Mouse (Mus musculus): ENCODE data around the gene Nuak2.

Nuak2 gene

DNA sequence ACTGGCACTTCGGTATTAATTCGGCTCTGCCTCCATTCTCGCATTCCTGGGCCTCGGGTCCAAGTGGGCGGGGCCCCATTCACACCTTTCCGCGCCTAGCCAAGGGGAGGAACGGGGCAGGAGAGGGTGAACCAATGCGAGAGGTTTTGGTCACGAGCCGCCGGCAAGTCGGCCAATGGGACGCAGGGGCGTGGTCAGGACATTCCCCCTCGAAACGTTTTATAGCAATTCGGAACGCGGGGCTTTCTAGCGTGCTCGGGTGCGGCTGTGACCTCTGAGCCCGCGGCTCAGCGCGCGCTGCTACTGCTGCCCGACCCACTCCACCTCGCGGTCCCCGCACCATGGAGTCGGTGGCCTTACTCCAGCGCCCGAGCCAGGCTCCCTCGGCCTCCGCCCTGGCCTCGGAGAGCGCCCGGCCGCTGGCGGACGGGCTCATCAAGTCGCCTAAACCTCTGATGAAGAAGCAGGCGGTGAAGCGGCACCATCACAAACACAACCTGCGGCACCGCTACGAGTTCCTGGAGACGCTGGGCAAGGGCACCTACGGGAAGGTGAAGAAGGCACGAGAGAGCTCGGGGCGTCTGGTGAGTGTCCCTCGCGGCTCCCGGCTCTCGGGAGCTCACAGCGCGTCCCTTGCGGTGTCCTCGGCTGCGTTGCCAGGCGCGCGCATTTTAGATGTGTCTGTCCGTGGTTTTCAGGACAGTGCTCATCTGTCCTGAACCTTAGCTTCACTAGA lies at the start of gene Nuak2:
Gene Nuak2 (plus strand): TSS at position 238 of the 736 bp plus-strand sequence.
- in situ Hi-C loops (cut with MboI, MseI), result no loop called here

DNA sequence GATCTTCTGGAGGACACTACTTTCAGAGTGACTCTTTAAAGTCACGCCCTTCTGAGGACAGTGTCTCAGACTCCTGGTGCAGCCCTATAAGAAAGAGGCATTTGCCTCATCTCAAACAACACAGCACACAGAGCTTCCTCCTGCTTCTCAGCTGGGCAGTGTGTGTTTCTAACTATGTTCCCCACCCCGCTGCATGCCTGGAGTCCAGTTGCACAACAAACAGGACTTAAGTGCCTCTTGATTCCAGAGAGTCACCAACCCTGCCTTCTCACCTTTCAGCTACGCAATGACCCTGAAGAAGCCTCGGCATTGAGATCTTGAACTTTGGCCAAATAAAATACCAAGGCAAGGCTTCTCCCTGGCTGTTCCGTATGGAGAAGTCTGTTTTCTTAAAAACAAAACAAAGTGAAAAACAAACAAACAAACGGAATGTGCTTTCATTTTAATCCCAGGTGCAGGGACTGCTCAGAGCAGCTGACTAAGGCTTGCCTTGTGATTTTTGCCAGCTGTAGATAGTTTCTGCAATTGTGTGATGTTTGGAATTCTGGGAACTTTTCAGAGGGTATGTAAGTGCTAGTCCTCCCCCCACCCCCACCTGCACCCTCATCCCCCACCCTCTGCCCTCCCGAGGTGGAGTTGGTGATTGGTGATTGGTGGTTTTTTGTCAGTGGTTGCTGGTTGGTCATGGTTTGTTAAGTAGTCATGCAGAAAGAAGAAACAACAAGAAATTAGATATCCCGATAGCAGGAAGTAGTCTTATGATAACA lies 49.0 kb upstream of the Nuak2 start:
- in situ Hi-C loops (cut with MboI, MseI), result no loop called here

DNA sequence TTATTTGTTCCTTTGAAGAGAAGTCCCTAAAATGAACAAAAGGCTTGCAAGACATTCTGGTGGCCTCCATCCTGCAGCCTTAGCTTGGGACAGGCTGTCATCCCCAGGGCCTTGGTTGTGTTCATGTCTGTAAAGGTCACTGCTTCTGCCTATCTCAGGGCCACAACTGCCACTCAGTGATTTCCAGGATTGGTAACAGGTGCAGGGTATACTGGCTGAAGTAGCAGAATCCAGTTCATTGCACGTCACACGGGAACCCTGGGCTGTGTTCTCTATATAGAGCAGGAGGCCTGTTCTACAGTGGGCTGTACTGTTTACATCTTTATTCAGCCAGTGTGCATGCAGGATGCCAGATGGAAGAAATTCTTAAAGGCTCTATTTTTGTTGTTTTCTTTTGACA lies 48.0 kb upstream of the Nuak2 start:
- in situ Hi-C loops (cut with MboI, MseI), result no loop called here

DNA sequence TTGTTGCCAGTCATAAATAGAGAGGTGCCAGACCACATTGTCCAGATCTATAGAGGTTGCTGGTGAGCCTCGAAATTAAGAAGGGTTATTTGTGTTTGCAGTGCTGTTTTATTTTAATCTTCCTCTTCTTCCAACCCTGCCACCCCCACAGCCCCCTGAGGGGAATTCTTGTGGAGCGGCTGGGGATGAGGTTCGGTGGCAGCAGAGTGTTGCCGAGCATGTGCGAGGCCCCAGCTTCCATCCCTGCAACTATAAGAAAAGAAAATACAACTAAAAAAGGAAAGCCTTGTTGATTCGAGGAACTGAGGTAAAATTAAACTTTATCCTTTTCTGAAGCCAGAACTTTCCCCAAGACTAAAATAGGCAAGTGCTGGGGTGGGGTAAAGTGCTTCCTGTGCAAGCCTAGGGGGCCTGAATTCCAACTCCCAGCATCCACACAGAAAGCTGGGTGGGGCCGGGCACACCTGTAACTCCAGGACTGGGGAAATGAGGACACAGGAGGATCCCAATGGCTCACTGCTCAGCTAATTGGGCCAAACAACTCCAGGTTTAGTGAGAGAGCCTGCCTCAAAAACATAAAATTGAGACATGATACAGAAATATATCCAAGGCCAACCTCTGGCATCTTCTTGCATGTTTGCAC lies 47.4 kb upstream of the Nuak2 start:
- in situ Hi-C loops (cut with MboI, MseI), result no loop called here

DNA sequence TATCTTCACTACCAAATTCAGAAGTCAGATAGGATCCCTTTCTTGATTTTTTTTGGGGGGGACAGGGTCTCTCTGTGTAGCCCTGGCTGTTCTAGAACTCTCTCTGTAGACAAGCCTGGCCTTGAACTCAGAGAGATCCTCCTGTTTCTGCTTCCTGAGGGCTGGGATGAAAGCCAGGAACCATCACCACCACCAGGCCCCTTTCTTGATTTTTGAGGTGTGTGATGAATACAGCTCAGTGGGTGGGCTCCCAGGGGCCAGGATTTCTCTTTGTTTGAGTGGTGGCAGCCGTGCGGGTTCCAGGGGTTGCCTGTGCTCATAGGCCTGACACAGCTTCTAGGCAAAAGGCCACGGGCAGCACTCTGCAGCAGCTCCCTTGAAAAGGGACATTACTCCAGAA lies 44.7 kb upstream of the Nuak2 start:
- in situ Hi-C loops (cut with MboI, MseI), result no loop called here

DNA sequence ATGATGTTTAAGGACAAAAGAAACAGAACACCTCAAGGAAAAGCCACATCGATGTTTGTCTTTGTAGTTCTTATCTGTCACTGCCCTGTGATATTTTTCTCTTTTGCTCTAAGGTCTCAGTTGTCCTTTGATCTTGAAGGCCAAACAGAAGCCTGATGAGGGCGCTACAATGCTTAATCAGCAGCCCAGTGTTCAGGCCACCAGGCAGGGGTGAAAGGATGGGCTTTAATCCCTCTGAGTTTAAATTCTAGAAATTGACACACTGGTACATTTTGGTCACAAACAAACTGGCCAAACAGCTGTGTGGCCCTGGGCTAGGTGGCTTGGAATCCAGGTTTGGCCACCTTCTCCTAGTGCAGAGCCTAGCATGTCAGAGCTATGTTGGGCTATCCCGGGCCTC lies 39.2 kb upstream of the Nuak2 start:
- in situ Hi-C loops (cut with MboI, MseI), result loop anchor here (25.0 kb wide), 1 partner anchor 1339 kb away; the partner anchor contains the start of gene Il19

DNA sequence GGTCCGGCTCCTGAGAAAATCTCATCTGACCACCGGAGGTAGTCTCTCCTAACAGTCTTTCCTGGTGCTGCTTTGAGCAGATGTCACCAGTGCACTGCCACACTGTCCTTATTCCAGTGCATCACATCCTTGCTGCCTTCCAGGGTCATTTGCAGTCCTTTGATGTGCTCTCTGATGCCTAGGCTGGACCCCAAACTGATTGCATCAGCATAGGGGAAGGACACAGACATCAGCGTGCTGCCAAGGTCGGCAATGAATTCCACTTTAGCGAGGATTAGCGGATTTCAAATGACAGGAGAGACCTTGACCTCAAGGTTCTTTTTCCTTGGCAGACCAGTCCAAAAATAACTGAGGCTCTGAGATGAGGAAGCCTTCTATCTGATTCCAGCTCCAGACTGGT lies 38.8 kb upstream of the Nuak2 start:
- in situ Hi-C loops (cut with MboI, MseI), result loop anchor here (25.0 kb wide), 1 partner anchor 1340 kb away; the partner anchor contains the start of gene Il19

DNA sequence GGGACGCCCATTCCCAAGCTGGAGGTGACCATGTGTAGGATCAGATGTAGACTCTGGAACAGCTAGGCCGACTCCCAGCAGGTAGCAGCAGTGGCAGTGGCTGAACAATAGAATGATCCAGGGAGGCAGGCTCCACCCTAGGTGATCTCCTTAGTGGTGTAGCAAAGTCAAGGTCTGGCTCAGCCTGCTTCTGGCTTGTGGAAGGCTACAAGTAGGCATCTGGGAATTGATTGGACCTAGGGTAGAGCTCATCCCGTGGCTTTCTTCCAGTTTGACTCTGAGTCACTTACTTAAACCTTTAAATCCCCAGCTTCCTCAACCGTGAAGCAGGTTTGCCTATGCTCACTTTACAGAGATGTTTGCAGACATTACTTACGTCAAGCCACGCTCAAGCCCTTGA lies 35.3 kb upstream of the Nuak2 start:
- in situ Hi-C loops (cut with MboI, MseI), result loop anchor here (25.0 kb wide), 1 partner anchor 1343 kb away; the partner anchor contains the start of gene Il19

DNA sequence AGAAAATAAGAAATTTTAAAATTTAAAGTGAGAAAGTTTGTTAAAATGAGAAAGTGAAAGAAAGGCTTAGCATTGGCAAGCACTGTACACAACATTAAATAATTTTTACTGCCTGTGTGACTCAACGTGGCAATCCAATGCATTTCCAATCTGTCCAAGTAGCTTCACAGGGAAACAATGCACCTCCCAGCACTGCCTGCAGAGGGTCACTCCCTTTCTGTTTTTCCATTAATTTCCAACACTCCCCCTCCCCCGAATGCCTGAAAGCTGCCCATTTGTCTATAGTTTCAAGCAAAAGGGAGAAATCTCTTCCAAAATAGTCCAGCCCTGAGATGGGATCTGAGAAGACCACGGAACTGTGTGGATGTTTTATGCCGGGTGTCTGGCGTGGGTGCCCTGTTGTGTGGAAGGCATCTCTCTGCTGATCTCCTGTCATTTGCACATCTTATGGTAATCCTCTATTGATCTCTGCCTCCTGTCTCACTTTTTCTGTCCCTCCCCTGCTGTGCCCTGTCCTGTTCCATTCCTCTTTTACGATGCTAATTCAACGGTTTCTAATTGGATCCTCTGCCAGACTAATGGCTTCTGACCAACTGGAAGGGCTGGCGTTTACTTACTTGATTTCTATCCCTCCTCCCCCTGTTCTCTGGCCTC lies 34.3 kb upstream of the Nuak2 start:
- in situ Hi-C loops (cut with MboI, MseI), result loop anchor here (25.0 kb wide), 1 partner anchor 1344 kb away; the partner anchor contains the start of gene Il19

DNA sequence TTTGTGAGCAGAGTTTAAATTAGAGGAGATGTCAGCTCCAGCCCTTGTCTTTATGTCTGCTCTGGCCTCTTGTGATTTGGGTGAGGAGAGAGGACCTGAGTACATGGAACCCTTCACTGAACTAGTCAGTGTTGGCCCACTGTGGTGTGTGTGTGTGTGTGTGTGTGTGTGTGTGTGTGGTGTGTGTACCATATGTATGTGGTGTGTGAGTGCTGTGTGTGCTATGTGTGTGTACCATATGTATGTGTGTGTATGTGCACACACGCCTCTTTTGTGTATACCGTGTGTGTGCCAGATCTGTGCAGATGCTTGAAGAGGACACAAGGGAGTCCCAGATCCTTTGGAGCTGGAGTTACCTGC lies 33.8 kb upstream of the Nuak2 start:
- in situ Hi-C loops (cut with MboI, MseI), result loop anchor here (25.0 kb wide), 1 partner anchor 1345 kb away; the partner anchor contains the start of gene Il19

DNA sequence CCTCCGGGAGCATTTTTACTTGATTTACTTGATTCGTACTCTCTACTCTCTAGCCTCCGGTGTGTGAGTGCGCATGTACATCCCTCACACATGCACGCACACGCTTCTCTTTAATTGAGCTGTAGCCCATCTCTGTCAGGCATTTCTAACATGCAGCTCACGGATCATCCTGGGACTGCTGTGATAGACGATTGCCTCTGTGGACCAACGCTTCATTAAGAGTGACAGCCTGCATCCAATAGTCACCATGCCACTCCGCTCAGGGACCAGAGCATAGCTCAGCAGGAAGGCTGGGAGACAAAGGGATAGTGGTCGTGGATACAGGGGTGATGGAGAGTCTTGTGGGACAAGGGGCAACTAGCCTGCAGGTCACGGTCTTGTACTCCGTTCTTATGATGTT lies 32.9 kb upstream of the Nuak2 start:
- in situ Hi-C loops (cut with MboI, MseI), result loop anchor here (25.0 kb wide), 1 partner anchor 1346 kb away; the partner anchor contains the start of gene Il19

DNA sequence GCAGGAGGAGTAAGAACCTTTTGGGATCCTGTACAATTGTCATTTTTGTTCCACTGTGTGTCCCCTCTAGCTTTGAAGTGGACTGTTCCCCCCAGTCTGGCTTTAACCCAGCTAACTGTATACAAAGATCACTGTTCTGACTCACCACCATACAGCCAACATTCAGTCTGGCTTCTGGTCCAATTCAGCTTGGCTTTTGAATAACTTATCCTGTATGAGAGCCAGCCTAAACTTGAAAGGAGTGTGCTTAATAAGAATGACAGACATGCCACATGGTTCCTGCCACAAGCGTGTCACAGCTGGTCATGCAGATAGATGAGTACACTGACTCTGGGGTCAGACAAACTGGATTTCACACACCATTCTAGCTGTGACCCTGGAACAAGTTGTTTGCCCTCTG lies 29.2 kb upstream of the Nuak2 start:
- in situ Hi-C loops (cut with MboI, MseI), result loop anchor here (25.0 kb wide), 1 partner anchor 1349 kb away; the partner anchor contains the start of gene Il19

DNA sequence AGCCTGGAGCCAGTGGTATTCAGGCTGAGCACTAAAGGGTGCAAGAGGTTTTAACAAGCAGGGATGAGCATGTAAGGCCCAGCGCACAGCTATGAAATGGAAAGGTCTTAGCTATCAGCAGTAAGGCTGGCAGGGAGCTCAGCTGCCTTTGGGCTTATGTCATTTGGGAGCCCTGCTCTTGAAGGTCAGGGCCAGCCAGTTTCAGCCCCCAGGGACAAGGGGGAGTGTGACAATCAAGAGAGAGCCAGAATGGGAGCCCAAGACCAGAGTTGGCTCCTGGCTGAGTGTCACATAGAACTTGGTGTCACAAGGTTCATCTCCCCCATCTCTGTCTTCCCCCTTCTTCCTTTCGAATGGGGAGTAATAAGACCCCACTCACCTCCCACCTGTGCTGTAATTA lies 28.5 kb upstream of the Nuak2 start:
- in situ Hi-C loops (cut with MboI, MseI), result loop anchor here (25.0 kb wide), 1 partner anchor 1350 kb away; the partner anchor contains the start of gene Il19

DNA sequence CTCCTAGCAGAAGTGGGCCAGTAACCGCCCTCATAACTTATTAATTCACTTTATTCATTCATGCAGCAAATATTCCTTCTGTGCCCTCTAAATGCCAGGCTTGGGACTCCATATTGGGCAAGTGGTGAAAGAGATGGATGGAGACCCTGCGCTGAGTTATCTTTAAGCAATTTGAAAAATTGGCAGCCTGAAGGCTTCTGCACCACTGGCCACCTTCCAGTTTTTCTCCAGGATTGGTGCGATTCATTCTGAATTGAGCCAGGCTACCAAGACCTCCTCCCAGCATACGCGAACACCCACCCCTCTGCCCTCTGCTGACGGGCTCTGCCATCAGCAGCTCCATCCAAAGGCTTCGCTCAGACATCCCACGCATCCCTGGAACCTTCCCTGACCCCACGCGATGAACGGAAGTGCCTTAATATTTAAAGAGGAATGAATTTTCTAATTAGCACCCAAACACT lies 27.9 kb upstream of the Nuak2 start:
- in situ Hi-C loops (cut with MboI, MseI), result loop anchor here (25.0 kb wide), 1 partner anchor 1351 kb away; the partner anchor contains the start of gene Il19

DNA sequence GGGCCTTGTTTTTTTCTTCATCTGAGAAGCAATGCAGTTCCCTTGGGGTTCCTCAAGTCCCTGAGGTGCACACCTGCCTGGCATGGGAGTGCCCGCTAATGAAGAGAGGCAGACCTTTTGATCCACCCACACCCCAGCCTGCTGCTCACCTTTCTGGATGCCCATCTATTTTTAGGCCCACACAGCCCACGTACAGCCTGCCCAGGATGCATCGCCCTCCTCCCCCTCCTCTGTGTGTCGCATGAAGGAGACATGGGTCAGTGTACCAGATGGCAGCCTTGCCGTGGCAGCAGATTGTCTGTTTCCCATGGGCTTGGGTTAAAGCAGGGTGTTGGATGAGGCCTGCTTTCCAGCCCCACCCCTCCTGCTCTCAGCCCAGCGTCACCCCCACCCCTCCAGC lies 26.0 kb upstream of the Nuak2 start:
- in situ Hi-C loops (cut with MboI, MseI), result loop anchor here (25.0 kb wide), 1 partner anchor 1353 kb away; the partner anchor contains the start of gene Il19

DNA sequence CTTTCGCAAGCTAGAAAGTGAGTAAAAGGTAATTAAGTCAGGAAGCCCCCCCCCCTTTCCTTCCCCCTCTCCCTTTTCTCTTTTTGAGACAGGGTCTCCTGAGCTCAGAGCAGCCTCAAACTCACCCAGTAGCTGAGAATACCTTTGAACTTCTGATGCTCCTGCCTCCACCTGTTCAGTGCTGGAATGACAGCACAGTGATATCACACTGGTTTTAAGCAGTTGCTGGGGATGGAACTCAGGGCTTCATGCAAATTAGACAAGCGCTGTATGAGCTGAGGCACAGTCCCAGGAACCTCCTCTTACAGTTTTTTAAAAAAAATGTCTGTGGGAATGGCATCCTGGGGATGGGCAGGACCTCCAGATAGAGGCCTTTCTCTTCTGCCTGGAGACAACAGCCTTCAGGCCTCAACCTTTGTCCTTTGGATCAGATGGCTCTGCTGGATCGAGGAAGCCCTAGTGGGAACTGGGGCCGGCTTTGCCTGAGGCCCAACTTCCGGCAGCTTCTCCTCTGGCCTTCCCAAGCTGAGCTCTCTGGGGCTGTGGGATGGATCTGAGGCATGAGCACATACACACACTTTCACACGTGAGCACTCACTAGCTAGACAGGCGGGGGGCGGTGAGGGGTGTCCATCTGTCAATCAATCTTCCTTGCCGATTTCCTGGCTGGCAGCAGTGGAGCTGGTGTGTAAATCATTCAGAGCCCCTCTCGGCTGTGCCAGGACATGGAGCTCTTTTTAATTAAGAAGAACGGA lies 24.8 kb upstream of the Nuak2 start:
- in situ Hi-C loops (cut with MboI, MseI), result loop anchor here (25.0 kb wide), 1 partner anchor 1354 kb away; the partner anchor contains the start of gene Il19

DNA sequence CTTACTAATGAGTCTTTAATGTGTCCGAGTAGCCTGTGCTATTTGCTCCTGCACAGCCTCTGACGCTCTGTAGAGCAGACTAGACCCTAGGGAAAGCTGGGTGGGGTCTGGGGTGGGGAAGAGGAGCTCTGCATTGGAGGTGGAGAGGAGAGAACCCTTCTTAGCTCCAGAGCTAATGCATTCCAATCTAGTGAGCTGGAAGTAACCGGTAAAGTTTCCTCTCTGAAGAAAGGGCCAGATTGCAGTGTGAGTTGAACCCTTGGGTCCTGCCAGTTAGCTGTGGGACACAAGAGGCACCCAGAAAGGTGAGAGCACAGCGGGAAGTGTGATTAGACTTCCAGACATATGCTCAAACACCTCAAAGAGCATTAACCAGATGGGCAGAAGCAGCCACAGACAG lies 24.2 kb upstream of the Nuak2 start:
- in situ Hi-C loops (cut with MboI, MseI), result loop anchor here (25.0 kb wide), 1 partner anchor 1354 kb away; the partner anchor contains the start of gene Il19

DNA sequence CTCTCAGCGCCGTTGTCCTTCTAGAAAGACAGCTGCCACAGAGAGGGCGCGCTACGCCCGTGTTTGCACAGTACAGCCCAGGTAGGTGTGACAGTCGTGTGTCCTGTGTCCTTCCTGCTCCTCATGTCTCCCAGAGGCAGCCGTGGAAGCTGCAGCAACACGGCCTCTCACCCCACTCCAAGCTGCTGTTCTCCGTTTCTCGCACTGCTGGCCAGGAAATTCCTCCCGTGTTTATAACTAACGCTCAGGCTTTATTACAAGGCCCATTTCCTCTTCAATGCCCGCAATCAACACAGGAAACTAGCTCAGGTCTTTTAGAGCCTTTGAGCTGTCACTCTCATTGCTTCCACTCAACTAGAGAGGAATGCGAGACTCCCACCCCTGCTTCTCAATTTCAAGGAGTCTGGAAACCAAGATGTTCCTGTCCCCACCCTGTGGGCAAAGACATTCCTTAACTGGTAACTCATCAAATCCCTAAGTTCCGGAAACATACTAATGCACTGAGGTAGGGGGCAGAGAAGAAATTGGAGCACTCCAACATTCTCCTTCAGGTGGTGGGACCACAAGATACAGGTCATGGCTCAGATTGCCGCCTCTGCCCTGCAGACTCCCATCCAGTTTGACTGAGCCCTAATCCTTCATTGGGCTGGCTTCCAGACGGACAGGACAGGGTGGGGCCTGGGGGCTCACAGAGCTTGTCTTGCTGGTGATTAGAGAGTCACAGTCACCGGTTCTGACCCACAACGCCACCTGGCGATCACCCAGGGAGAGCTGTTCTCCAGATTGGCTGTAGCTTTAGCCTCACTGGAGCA lies 23.4 kb upstream of the Nuak2 start:
- in situ Hi-C loops (cut with MboI, MseI), result loop anchor here (25.0 kb wide), 1 partner anchor 1355 kb away; the partner anchor contains the start of gene Il19

DNA sequence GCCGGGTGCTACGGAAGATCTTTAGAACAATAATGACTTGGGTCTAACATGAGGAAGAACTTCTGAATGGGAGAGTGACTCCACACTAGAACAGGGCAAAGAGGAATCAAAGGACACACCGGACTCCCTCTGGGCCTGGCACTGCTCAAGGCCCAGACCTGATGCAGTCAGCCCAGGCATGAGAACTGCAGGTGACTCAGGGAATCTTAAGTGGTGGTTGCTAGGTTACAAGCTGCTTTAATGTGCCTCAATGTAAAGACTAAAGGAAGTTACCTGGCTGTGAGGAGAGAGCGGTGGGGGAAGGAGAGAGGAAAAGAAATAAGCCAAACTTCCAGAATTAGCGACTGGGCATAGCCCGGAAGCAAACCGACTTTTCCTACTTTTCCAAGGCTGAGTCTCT lies 20.4 kb upstream of the Nuak2 start:
- in situ Hi-C loops (cut with MboI, MseI), result loop anchor here (25.0 kb wide), 1 partner anchor 1358 kb away; the partner anchor contains the start of gene Il19

Measured in T-helper 2 cell (primary cell).